Mouse (Mus musculus): ENCODE results near the gene Noa1.

Gene Noa1

GRCm38 (mm10) chr5:77252115-77252827, 57.6 kb downstream of the Noa1 start:
- no peak for DNase-seq

GRCm38 (mm10) chr5:77251656-77252055, 58.2 kb downstream of the Noa1 start:
- no peak for DNase-seq

GRCm38 (mm10) chr5:77250083-77250482, 59.8 kb downstream of the Noa1 start:
- DNase-seq = no peak

- no peak for DNase-seq
These were observed 63.9 kb downstream of the Noa1 start for GRCm38 (mm10) chr5:77245787-77246671.

- DNase-seq = no peak
These were observed 64.5 kb downstream of the Noa1 start for GRCm38 (mm10) chr5:77245463-77245786.

GRCm38 (mm10) chr5:77244331-77244987, 65.4 kb downstream of the Noa1 start:
- no peak for DNase-seq
